Mouse (Mus musculus): ENCODE results near the gene Mrpl57.

Mrpl57 gene

DNA sequence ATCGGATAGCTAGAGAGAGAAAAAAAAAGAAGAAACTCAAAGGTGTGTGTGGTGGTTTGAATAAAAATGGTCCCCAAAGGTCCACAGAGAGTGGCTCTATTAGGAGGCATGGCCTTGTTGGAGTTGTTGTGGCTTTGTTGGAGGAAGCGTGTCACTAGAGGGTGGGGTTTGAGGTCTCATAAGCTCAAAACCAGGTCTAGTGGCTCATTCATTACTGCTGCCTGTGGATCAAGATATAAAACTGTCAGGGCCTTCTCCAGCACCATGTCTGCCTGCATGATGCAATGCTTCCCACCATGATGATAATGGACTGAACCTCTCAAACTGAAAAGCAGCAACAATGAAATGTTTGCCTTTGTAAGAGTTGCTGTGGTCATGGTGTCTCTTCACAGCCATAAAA lies 32.6 kb downstream of the Mrpl57 start:
- in situ Hi-C loops (cut with MboI; ENCODE audit: low sequenced_read_pairs): no loop called here

DNA sequence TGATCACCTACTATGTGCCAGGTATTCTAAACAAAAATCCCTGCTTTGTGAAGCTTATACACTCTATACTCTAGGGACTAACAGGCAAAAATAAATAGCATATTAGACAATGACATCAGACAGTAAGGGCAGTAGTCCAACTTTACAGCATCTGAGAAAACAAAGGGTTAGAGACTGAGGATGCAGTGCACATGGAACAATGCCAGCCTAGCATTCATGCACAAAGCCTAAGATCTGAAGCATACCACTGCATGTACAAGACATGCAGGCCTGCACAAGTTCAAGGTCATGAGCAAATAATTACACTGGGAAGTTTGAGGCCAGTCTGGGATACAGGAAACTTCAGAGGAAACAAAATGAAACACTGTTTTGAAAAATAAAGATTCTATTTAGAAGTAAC lies 33.5 kb downstream of the Mrpl57 start:
- in situ Hi-C loops (cut with MboI; ENCODE audit: low sequenced_read_pairs): no loop called here

DNA sequence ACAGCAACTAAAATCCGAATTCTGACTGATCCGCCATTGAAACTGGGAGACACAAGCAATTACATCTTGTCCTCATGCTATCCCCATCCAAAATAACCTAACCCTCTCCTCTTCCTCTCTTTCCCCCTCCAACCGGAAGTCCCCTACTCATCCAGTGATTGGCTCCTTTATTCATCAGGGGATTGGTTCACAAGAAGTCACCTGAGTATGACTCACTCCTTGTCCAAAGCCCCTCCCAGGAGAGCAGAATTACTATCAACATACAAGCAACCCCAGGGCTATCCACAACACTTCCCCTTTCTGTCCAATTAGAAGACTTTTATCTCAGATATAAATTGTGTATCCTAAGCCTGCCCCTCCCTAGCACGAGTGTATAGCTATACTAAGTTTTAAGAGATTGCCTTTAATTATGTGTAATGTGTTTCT lies 36.0 kb downstream of the Mrpl57 start:
- in situ Hi-C loops (cut with MboI; ENCODE audit: low sequenced_read_pairs): no loop called here

DNA sequence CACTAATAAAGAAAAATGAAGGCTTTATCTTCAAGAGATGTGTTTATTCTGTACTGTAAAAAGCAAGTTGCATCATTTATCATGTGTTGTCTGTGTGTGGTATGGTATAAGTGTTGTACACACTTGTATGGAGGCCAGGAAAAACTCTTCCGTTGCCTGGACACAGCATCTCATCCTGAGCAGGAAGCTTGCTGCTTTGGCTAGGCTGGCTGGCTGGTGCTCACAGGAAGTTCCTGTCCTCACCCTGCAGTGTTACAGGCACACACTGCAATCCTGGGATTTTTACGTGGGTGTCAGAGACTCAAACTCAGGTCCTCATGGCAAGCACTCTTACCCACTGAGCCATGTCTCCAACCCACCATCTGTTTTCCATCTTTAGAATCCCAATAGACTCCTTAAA lies 37.1 kb downstream of the Mrpl57 start:
- in situ Hi-C loops (cut with MboI; ENCODE audit: low sequenced_read_pairs): no loop called here

DNA sequence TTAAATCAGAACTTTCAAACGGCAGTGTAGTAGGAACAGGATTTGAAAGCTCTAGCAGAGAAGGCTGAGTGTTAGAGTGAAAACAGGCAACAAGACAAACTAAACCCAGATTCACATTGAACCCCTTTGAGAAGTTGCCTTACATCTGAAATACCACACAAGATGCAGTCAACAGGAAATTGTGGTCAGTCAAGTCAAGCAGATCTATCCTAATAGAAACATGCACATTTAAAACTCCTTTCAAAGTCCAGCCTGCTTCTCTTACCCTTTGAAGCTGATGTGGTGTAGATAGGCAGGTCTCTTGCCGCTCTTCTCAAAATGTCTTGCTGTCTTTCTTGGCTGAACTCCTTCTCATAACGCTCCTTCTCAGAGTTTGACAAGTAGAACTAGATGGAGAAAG lies 39.2 kb downstream of the Mrpl57 start:
- in situ Hi-C loops (cut with MboI; ENCODE audit: low sequenced_read_pairs): no loop called here

DNA sequence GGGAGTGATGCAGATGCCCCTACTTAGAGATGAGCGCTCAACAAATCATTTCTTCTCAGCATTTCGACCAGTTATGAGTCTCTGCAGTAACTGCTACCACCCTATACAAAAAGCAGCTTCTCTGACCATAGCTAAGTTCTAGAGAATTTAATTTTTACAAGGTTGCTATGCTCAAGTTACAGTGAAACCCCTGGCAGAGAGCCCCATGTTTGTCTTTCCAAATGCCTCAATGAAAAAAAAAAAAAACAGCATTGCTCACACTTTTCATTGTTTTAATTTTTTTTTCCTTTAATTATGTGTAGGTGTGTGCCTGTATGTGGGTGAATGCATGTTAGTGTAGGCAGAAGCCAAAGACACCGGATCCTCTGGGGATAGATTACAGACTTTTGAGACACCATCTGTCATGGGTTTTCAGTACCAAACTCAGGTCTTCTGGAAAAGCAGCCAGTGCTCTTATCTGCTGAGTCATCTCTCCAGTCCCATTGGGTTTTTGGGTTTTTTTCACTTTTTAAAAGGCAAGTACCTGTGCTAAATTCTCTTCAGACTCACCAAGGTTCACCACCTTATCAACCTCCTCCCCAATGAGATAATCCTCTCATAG lies 40.7 kb downstream of the Mrpl57 start:
- in situ Hi-C loops (cut with MboI; ENCODE audit: low sequenced_read_pairs): no loop called here

DNA sequence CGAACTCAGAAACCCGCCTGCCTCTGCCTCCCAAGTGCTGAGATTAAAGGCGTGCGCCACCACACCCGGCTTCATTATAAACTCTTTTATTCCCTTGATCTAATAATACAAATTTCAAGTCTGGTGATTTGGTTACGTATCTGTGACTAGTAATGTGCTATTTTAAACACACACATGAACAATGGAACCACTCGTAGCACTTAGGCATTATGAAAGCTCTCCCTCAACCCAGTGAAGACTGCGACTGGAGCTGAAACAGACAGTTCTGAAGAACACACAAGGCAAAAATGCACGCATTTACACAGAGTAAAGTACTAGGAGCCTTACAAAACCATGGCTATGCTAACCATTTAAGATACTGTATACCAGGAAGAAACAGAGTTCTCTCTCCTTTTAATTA lies 51.9 kb downstream of the Mrpl57 start:
- in situ Hi-C loops (cut with MboI; ENCODE audit: low sequenced_read_pairs): no loop called here

All from CH12F3 (cell line).